Mouse (Mus musculus) c-Kit-positive CD71-positive TER-119-positive erythroid progenitor cells, embryonic 14.5 days (primary cell): ENCODE measurements around the gene Inpp5d.

Experiments
- DNase-seq: peaks from one replicate; pipeline ENCODE4 v3.0.0-alpha.2; 2013; ENCODE audit warnings: low spot score

Gene Inpp5d

DNA sequence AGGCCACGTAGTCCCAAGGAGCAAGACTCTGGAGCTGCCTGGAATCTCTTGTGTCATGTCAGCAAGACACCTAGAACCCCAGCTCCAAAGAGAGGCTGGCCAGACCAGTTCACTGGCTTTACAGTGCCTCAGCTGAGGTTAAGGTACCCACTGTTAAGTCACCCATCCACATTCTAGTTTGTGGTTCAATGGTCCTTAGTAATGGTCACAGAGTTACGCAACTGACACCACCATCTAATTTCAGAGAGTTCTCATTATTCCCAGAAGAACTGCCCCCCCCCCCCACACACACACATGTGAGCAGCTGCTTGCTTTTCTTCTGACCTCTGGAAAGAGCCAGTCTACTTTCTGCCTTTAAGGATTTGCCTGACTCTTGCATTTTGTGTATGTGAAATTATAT lies 4.7 kb downstream of the Inpp5d start:
- DNase-seq, result no peak

DNA sequence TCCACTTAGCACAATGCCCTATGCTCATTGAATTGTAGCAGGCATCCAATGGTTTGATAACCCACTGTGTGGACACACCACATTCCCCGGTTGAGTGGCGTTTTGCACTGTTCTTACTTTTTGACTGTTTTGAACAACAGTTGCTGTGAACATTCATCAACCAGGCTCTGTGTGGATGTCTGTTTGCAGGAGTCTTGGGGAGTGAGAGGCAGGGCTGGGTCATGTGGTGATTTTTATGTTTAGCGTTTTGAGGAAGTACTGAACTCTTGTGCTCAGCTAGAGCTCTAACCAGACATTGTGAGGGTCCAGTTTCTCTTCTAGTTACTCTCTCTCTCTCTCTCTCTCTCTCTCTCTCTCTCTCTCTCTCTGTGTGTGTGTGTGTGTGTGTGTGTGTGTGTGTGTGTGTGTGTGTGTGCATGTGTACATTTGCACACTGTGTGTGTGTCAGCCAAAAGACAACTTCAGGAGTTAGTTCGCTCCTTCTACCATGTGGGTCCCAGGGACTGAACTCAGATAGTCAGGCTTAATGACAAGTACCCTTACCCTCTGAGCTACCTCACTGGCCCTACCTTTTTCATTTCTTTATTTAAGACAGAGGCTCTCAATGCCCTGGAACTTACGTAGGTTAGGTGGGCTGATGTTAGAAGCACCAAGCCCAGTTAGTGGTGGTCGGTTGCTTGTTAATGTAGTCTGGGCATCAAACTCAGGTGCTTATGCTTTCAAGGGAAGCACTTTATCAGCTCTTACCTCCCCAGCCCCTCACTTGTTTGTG lies 5.3 kb downstream of the Inpp5d start:
- no peak for DNase-seq

DNA sequence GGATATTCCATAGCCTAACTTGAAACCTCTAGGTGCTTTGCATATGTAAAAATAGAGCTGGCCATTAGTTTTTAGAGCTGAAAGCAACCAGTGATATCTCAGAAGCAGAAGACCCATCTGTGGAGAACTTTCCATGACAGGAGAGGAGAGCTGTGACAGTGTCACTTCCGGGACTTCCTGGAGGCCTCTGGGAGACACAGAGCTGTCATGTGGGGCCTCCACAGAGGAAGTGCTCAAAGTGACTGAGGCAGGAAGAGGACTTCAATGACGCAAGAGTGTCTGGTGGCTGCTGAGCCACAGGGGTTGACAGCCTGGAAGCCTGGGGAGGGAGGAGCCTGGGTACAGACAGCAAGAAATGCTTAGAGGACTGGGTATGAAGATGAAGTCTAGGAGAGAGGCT lies 6.2 kb downstream of the Inpp5d start:
- DNase-seq, result no peak

DNA sequence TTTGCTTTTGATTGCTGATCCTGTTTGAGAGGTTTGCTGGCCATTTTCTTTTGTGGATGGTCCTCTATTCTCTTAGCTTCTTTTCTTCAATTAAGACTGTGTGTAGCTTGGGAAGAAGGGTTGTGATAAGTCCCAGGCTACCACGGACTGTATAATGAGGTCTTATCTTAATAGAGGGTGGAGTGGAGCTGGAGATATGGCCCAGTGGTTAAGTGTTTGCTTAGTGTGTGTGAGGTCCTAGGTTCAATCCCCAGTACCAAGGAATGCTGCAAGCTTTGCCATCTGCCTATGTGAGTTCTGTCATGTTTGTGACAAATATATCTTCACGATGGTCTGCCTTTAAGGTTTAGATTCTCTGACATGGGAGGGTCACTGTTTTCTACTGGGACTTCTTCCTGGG lies 8.0 kb downstream of the Inpp5d start:
- peak; percentile 72 for DNase-seq

DNA sequence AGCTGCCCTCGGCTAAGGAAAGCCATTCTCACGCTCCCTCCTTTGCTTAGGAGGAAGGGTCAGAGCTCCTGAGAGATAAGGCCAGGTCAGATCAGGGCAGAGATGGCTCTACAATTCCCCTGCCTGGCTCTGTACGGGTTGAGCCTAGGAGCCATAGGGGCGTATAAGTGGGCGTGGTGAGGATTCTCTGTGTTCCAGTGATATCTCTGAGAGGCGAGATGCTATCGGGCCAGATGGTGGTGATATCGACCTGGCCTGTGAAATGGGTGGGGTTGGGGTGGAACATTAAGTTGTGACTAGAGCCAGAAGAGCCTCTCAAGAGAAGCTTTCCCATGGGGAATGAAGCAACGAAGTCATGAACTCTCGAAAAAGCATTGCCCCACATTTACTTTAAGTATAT lies 11.5 kb downstream of the Inpp5d start:
- no peak for DNase-seq

DNA sequence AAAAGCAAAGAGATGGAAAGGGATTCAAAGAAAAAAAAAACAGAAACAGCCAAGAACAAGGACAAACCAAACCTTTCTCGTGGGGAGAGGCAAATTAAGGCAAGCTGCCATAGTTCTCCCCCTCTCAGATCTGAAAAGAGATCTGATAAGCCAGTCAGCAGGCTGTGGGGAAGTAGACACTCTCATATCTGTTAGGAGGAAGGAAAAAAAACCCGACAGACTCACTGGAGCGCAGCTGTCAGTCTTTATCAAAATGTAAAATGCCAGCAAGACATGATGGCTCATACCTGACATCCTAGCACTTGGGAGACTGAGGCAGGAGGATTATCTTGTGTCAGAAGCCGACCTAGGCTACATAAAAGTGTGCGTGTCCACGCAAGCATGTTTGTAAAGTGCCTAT lies 12.1 kb downstream of the Inpp5d start:
- no peak for DNase-seq

DNA sequence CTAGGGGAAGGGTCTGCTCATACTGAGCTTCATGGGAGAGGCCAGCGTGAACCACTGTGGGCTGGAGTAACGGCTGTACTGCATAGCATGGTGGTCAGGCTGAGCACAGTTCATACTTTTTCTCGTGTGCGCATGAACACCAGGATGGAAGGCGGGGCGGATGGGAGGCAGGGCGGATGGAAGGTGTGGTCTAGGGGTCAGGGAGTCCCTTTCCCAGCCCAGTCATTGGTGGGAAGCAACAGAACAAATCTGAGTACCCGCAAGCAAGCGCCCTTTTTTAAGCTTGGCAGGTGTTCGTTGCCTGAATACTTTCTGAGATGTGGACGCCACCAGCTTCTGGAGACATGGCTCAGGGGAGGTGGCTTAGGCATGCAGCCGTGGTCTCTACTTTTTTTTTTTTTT lies 16.6 kb downstream of the Inpp5d start:
- DNase-seq, result no peak

DNA sequence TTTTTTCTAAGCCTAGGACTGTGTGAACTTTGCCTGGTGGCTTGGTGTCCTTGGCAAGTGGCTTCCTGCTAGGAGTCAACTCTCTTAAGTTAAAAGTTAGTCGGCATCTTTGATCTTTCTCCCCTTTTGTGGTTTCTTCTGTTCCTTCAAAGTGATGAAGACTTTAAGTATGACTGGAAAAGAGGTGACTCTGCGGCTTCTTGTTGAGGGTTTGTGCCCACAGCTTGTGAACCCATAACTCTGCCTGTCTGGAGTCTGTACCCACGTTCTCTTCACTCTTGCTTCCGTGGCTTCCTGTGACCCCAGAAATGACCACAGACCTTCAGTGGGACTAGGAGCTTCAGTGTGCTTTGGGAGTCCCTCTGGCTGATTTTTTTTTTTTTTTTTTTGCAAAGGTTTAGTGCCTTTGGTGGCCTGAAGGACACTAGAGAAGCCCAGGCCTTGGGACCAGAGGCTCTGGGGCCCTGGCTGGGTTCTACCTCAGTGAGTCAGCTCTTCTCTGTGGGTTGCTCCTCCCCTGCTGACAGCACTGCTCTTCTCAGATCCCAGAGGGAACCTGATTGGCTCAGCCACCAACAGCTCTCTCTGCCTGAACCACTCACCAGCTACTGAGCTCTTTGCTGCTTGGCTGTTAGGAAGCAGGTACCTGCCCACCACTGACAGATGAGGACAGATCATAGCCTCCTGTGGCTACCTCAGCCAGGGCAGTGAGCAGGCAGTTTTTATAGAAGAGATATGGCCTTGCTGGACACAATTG lies 17.2 kb downstream of the Inpp5d start:
- DNase-seq, result peak; percentile 93

DNA sequence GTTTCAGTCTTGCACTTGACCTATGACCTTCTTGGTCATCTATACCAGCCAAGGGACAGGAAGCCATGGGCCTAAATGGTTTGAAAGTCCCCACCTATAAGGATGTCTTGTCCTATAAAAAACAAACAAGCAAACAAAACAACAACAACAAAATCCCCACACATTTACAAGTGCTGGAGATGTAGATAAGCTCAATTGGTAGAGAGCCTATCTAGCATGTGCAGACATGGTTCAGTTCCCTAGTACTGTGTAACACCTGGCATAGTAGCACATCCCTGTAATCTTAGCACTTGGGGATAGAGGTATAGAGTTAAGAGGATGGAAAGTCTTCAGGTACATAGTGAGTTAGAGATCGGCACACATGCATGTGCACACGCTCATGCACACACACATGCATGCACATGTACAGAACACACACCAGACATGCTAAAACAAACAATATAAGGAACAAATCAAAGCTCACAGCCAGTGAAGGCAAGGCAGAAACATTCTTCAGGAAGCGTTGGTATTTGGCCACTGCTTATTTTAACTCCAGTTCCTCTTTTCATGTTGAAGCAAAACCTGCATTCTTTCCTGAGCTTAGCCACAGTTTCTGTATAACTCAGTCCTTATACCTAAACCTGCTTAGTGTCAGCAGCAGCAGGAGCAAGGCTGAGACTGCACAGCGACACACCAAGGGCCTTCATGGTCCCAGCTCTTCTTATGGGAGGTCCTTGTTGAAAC lies 17.9 kb downstream of the Inpp5d start:
- DNase-seq, result no peak

DNA sequence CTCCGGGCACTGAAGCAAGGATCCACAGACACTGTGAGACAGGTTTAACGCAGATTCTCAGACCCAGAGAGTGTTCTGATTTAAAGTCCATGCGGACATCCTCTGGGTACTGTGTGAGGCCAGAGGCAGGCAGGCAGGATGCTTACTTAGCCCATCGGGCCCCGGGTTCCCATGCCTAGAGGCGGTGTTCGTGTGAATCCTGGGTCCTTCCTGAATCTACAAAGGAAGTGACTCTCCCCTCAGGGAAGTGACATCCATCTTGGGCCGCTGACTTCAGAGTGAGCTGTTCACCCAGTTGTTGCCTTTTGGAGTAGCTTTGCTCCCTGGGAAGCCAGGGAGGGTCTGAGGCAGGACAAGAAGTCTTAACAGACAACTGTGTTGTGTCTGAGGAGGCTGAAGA lies 19.6 kb downstream of the Inpp5d start:
- no peak for DNase-seq

DNA sequence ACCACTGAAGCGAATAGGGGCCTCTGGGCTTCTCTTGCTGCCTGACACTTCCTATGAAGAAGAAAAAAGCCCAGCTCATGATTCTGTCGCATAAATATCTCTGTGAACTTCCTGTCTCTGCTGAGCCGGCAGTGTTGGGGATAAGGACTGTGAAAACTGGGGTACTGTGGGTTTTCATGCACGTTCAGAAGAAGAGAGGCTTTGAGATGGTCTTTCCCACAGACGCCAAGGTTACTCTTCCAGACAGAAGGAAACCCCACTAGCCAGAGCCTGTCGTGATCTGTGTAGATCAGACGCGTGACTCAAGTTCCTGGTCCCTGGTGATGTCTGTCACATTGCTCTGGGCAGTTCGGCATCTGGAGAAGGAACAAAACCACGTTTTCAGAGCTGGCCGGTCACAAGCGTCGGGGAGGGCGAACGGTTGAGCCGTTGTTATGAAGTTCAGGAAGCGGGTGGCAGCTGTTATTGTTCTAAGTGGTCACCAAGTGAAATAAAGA lies 20.1 kb downstream of the Inpp5d start:
- DNase-seq, result no peak

DNA sequence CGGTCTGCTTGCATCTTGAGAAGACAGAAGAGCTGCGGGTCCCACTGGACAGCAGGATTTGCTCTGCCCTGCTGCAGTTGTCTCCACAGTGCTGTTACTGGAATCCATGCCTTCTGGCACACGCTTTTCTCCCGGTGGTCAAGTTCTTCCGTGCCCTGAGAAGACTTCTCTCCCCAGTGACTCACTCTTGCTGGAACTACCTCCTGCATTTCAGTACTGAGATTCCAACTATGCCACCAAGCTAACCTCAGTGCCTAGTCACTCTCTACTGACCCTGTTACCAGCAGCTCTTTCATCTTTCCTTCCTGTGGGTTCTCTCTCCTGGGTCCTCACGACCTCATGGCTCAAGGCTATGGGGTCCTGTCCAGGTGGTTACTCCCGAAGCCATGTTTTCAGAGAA lies 22.9 kb downstream of the Inpp5d start:
- DNase-seq, result no peak

DNA sequence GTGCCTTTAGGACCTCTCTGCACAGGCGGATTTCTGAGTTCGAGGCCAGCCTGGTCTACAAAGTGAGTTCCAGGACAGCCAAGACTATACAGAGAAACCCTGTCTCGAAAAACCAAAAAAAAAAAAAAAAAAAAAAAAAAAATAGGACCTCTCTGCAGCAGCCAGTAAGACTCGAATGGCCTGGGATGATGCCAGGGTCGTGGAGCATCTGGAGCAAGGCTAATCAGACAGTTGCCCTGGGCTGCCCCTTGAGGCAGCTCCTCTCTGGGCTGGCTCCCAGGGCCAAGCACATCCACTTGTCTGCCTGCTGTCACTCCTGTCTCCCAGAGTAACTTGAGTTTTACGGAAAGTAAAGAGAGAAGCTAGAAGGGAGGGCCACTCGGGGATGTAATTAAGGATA lies 24.9 kb downstream of the Inpp5d start:
- DNase-seq, result no peak

DNA sequence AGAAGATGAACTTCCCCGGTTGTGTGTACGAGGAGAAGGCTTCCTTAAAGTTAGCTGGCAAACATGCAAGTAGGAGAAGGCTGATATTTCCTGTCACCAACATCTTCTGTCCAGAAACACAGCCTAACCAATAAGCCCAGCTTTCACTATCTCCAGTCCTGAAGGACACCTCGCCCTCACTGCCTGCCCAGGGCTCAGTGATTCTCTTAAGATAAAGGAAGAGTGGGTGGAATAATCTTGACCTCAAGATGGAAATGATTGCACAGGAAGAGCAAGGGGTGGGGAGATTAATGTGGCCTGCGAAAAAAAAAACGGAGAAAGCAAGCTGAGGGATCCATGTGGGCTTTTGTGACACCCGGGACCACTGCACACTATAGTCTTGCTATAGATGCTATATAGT lies 25.6 kb downstream of the Inpp5d start:
- no peak for DNase-seq

DNA sequence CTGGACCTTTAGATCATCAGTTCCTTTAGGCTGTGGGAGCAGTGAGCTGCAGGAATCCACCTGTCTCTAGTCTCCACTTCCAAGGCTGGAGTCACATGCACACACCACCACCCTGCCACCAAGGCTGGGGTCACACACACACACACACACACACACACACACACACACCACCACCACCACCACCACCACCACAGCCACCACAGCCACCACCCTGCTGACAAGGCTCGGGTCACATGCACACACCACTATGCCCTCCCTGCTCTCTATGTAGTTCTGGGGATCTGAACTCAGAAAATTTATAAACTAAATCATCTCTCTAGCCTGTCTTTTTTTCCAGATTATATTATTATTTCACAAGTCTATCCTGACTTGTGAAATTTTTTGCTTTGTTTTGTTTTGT lies 27.7 kb downstream of the Inpp5d start:
- no peak for DNase-seq

DNA sequence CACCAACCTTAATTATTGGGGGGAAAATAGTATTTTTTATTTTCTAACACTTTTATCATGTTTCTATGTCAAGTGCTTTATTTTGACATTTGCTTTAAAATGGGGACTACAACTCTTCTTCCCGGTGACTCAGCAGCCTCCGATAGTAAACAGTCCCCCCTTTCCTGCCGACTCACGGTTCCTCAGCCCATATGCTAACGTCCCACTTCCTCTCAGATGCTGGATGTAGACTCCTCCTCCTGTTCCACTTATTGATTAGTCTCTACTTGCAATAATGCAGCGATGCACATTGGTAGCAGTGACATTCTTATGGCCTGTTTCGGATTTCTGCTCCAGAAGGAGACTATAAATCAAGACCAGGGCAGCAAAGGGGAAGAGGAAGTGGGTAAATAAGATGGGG lies 28.5 kb downstream of the Inpp5d start:
- DNase-seq, result no peak

DNA sequence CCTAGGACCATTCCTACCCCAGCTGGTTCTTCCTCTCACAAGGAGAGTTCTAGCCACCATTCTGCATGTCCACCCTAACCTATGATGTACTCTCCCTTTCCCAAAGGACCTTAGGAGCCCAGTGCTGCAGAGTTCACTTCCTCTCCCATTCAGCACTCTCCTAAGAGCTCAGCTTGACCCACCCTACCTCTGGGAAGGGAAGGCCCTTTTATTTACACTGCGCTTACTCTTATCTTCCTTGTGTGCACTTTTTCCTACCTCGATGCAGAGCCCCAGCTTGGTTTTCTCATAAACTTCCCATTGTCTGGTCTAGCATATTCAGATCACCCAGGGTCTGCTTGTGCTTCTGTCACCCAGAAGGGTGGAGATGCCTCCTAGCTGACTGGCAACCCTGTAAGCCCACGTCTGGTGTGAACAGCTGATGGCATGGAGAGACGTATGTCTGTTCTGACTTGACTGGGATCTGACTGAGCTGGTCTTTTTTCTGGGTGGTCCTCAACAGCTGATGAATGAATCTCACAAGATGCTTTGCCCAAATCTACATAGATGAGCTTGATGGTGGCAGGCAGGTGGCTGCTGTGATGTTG lies 29.2 kb downstream of the Inpp5d start:
- DNase-seq, result no peak

DNA sequence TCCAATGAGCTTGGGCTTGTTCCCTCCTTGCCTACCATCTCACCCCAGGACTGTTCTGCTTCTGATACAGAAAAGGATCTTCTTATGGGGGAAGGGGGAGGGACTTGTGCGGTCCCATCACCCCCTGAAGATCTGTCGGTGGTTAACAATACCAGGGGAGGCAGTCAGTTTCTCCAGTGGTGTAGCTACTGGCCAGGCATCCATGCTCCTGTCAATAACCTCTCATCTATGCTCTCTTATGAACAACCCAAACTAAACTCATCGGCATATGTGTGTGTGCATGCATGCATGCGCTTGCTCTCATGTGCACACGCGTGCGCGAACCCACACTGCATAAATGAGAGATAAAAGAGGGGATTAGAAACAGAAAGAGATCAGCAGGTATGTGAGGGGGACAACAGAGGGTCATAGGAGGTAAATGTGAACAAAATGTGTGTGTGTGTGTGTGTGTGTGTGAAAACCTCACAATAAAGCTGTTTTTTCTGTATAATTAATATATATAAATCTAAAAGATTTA lies 29.9 kb downstream of the Inpp5d start:
- no peak for DNase-seq

DNA sequence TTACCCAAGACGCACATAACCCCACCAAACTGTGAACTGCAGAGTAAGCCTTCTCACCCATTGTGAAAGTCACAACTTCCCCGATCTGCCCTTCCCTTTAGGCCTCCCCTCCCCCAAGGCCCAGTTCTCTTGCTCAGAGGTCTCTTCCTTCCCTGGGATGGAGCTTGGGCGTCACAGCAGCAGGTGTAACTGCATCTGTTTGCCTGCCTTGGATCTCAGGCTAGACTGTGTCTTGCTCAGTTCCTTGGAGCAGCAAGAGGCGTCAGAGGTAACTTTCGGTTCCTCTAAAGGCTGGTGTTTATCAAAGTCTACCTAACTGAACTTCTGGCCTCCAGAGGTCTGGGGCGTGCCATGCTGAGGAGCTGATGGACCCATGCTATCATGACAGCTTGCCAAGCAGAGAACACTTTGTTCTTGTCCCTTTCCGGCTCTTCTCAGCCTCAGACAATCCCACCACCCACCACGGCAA lies 30.5 kb downstream of the Inpp5d start:
- DNase-seq, result no peak

DNA sequence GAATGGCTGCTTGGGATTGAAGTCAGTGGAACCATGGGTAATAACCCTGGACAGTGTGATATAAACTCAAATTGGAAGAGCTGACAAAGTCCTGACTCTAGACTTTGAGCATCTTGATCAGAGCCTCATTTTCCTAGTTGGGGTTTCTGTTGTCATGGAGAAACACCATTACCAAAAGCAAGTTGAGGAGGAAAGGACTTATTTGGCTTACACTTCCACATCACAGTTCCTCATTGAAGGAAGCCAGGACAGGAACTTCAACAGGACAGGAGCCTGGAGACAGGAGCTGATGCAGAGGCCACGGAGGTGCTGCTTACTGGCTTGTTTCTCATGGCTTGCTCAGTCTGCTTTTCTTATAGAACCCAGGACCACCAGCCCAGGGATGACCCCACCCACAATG lies 31.3 kb downstream of the Inpp5d start:
- DNase-seq, result no peak

DNA sequence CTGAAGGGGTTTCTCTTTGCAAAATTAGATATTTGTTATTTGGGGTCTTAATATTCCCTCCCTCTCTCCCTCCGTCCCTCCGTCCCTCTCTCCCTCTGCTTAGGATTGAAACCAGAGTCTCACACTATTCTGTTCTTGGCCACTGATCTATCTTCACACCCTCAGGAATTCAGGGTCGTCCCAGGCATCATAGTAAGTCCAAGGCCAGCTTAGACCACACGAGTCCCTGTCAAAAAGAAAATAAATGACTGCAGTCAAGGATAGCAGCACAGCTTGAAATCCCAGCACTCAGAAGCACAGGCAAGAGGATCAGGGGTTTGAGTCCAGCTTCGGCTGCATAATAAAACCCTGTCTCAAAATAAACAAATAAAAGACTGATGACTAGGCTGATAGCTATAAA lies 35.0 kb downstream of the Inpp5d start:
- DNase-seq, result no peak

DNA sequence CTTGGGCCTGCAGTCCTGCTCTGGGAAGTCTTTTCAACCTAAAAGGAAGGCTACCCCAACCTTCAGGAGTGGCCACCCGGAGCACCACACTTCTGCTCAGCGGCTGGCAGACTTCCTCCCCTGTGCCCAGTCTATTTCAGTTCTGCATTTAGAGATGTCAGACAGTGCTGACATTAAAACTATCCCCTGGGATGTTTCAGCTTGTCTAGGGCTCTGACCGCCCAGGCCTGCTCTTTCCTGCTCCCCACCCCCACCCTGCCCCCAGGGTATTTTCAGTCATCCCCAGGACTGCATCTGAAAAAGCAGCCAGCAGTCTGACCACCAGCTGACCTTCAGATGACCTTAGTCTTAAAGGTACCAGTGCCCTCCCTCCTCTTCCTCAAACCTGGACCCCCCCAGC lies 38.0 kb downstream of the Inpp5d start:
- DNase-seq, result no peak
